Mouse (Mus musculus): ENCODE measurements around the gene Pdhx. TPM values are rescaled to one million over a fixed set of nuclear protein-coding genes. Genes with fewer than 3 reads are reported as not detected.

Gene Pdhx
- total and polyA plus RNA-seq, 3 experiments: 5.0 to 36.1 (median 30.8) TPM

GRCm38 (mm10) chr2:102998356-102998755, 75.0 kb downstream of the Pdhx start:
- Histone ChIP-seq H3K4me3 (ENCODE audit: low read depth, low read length) (no peak overlapping the region), H3K9me3 (replicated peaks) (no peaks in the 10 kb centered on the region), H3K27me3 (ENCODE audit: insufficient read depth, low read length) (peaks cover 27% of the 10 kb centered on the region), H3K4me1 (ENCODE audit: insufficient read depth, low read depth, low read length) (peaks cover 3% of the 10 kb centered on the region; the same call in 1 of the 2 replicates), H3K36me3 (replicated peaks) (no peaks in the 10 kb centered on the region)
- no peak for DNase-seq (ENCODE audit: low spot score)
- no peak for ATAC-seq (ENCODE audit: extremely low read depth, insufficient number of reproducible peaks, low FRiP score, poor library complexity, severe bottlenecking)
- TF ChIP-seq CTCF (IDR thresholded peaks at IDR 0.05; ENCODE audit: low read depth, low read length): no peak
- no peak for TF ChIP-seq TAL1 (conservative IDR thresholded peaks at IDR 0.05; ENCODE audit: low read depth, low read length)
- TF ChIP-seq POLR2AphosphoS5 (IDR thresholded peaks at IDR 0.05; ENCODE audit: insufficient replicate concordance, low read depth, low read length): no peak

GRCm38 (mm10) chr2:102997874-102998273, 75.4 kb downstream of the Pdhx start:
- Histone ChIP-seq H3K27me3 (ENCODE audit: insufficient read depth, low read length) (peaks cover 27% of the 10 kb centered on the region), H3K4me3 (ENCODE audit: low read depth, low read length) (no peak overlapping the region), H3K36me3 (replicated peaks) (no peaks in the 10 kb centered on the region), H3K4me1 (ENCODE audit: insufficient read depth, low read depth, low read length) (peaks cover 3% of the 10 kb centered on the region; the same call in 1 of the 2 replicates), H3K9me3 (replicated peaks) (no peaks in the 10 kb centered on the region)
- ATAC-seq (ENCODE audit: extremely low read depth, insufficient number of reproducible peaks, low FRiP score, poor library complexity, severe bottlenecking) (no peak), DNase-seq (ENCODE audit: low spot score) (no peak)
- TF ChIP-seq CTCF (IDR thresholded peaks at IDR 0.05; ENCODE audit: low read depth, low read length) (no peak), GATA1 (IDR thresholded peaks at IDR 0.05; ENCODE audit: borderline replicate concordance, low read length) (no peak), POLR2AphosphoS5 (IDR thresholded peaks at IDR 0.05; ENCODE audit: insufficient replicate concordance, low read depth, low read length) (no peak), TAL1 (conservative IDR thresholded peaks at IDR 0.05; ENCODE audit: low read depth, low read length) (no peak), GATA2 (IDR thresholded peaks at IDR 0.05; ENCODE audit: borderline replicate concordance, low read depth, low read length) (no peak)

GRCm38 (mm10) chr2:102993841-102994607, 79.3 kb downstream of the Pdhx start:
- no peaks in the 10 kb centered on the region for H3K36me3 ChIP-seq (replicated peaks)
- TF ChIP-seq GATA1 (IDR thresholded peaks at IDR 0.05; ENCODE audit: borderline replicate concordance, low read length) (no peak), GATA2 (IDR thresholded peaks at IDR 0.05; ENCODE audit: borderline replicate concordance, low read depth, low read length) (no peak), CTCF (IDR thresholded peaks at IDR 0.05; ENCODE audit: low read depth, low read length) (no peak), TAL1 (conservative IDR thresholded peaks at IDR 0.05; ENCODE audit: low read depth, low read length) (no peak)
- no peaks in the 10 kb centered on the region for H3K9me3 ChIP-seq (replicated peaks)
- H3K4me3 ChIP-seq (ENCODE audit: low read depth, low read length): no peak overlapping the region
- peaks cover 50% of the 10 kb centered on the region for H3K27me3 ChIP-seq (ENCODE audit: insufficient read depth, low read length)
- DNase-seq (ENCODE audit: low spot score) (no peak), ATAC-seq (ENCODE audit: extremely low read depth, insufficient number of reproducible peaks, low FRiP score, poor library complexity, severe bottlenecking) (no peak)
- peaks cover 2% of the 10 kb centered on the region; the same call in 1 of the 2 replicates for H3K4me1 ChIP-seq (ENCODE audit: insufficient read depth, low read depth, low read length)

- DNase-seq (ENCODE audit: low spot score) (no peak), ATAC-seq (ENCODE audit: extremely low read depth, insufficient number of reproducible peaks, low FRiP score, poor library complexity, severe bottlenecking) (no peak)
- Histone ChIP-seq H3K4me1 (ENCODE audit: insufficient read depth, low read depth, low read length) (no peaks in the 10 kb centered on the region; the same call in 1 of the 2 replicates), H3K9me3 (replicated peaks) (no peaks in the 10 kb centered on the region), H3K4me3 (ENCODE audit: low read depth, low read length) (no peak overlapping the region), H3K27me3 (ENCODE audit: insufficient read depth, low read length) (peaks cover 48% of the 10 kb centered on the region), H3K36me3 (replicated peaks) (no peaks in the 10 kb centered on the region)
- TF ChIP-seq GATA1 (IDR thresholded peaks at IDR 0.05; ENCODE audit: borderline replicate concordance, low read length): no peak
- no peak for TF ChIP-seq TAL1 (conservative IDR thresholded peaks at IDR 0.05; ENCODE audit: low read depth, low read length)
- TF ChIP-seq POLR2AphosphoS5 (IDR thresholded peaks at IDR 0.05; ENCODE audit: insufficient replicate concordance, low read depth, low read length): no peak
- no peak for TF ChIP-seq CTCF (IDR thresholded peaks at IDR 0.05; ENCODE audit: low read depth, low read length)
- TF ChIP-seq GATA2 (IDR thresholded peaks at IDR 0.05; ENCODE audit: borderline replicate concordance, low read depth, low read length): no peak
Observed at GRCm38 (mm10) chr2:102992405-102992804, 80.9 kb downstream of the Pdhx start.

- Histone ChIP-seq H3K4me1 (ENCODE audit: insufficient read depth, low read depth, low read length) (peaks cover 11% of the 10 kb centered on the region), H3K4me3 (ENCODE audit: low read depth, low read length) (no peak overlapping the region), H3K9me3 (replicated peaks) (no peaks in the 10 kb centered on the region), H3K27me3 (ENCODE audit: insufficient read depth, low read length) (peaks cover 49% of the 10 kb centered on the region), H3K36me3 (replicated peaks) (no peaks in the 10 kb centered on the region)
- no peak for TF ChIP-seq CTCF (IDR thresholded peaks at IDR 0.05; ENCODE audit: low read depth, low read length)
- no peak for TF ChIP-seq POLR2AphosphoS5 (IDR thresholded peaks at IDR 0.05; ENCODE audit: insufficient replicate concordance, low read depth, low read length)
- TF ChIP-seq TAL1 (conservative IDR thresholded peaks at IDR 0.05; ENCODE audit: low read depth, low read length): no peak
- TF ChIP-seq GATA1 (IDR thresholded peaks at IDR 0.05; ENCODE audit: borderline replicate concordance, low read length): no peak
- no peak for TF ChIP-seq GATA2 (IDR thresholded peaks at IDR 0.05; ENCODE audit: borderline replicate concordance, low read depth, low read length)
- ATAC-seq (ENCODE audit: extremely low read depth, insufficient number of reproducible peaks, low FRiP score, poor library complexity, severe bottlenecking) (no peak), DNase-seq (ENCODE audit: low spot score) (no peak)
Observed at GRCm38 (mm10) chr2:102990301-102990702, 83.0 kb downstream of the Pdhx start.

- H3K27me3 ChIP-seq (ENCODE audit: insufficient read depth, low read length): peaks cover 45% of the 10 kb centered on the region
- no peak for DNase-seq (ENCODE audit: low spot score)
- peaks cover 11% of the 10 kb centered on the region for H3K4me1 ChIP-seq (ENCODE audit: insufficient read depth, low read depth, low read length)
- H3K4me3 ChIP-seq (ENCODE audit: low read depth, low read length): no peak overlapping the region
- TF ChIP-seq POLR2AphosphoS5 (IDR thresholded peaks at IDR 0.05; ENCODE audit: insufficient replicate concordance, low read depth, low read length) (no peak), GATA2 (IDR thresholded peaks at IDR 0.05; ENCODE audit: borderline replicate concordance, low read depth, low read length) (no peak), CTCF (IDR thresholded peaks at IDR 0.05; ENCODE audit: low read depth, low read length) (no peak), GATA1 (IDR thresholded peaks at IDR 0.05; ENCODE audit: borderline replicate concordance, low read length) (no peak), TAL1 (conservative IDR thresholded peaks at IDR 0.05; ENCODE audit: low read depth, low read length) (no peak)
- no peaks in the 10 kb centered on the region for H3K36me3 ChIP-seq (replicated peaks)
- no peak for ATAC-seq (ENCODE audit: extremely low read depth, insufficient number of reproducible peaks, low FRiP score, poor library complexity, severe bottlenecking)
- H3K9me3 ChIP-seq (replicated peaks): no peaks in the 10 kb centered on the region
Observed at GRCm38 (mm10) chr2:102989446-102989845, 83.9 kb downstream of the Pdhx start.
